7 mouse cellular contexts compared by ENCODE assay signal in genomic region chr9:110743456-110744323, GRCm38 (mm10). TPM values are rescaled to one million over a fixed set of nuclear protein-coding genes. Genes with fewer than 3 reads are reported as not detected.
DNase-seq lines count a peak whose midpoint lies in the region; ATAC-seq and TF ChIP-seq lines count a peak whose summit lies in the region.

No protein-coding gene starts in this region.

- H3K36me3 ChIP-seq in testis, adult 2 months (ENCODE audit: control insufficient read depth, insufficient read depth, low read length): no peaks in the 10 kb centered on the region
- H3K36me3 ChIP-seq in forebrain, embryonic 14.5 days (ENCODE audit: control insufficient read depth, insufficient read depth, low read length): no peaks in the 10 kb centered on the region

- no peak for TF ChIP-seq CTCF in testis, adult 2 months (IDR thresholded peaks at IDR 0.05; ENCODE audit: control insufficient read depth, insufficient read depth, insufficient replicate concordance, low read depth, low read length)

- H3K9ac ChIP-seq in forebrain, embryonic 14.5 days (ENCODE audit: low read length): peak overlapping the region; percentile 74

- H3K27me3 ChIP-seq in testis, adult 2 months (ENCODE audit: control insufficient read depth, insufficient read depth, low read length): peaks cover 5% of the 10 kb centered on the region; the same call in 1 of the 2 replicates
- peaks cover 33% of the 10 kb centered on the region for H3K27me3 ChIP-seq in forebrain, embryonic 14.5 days (replicated peaks; ENCODE audit: control insufficient read depth, insufficient read depth, low read length)

- WGBS in forebrain, embryonic 14.5 days: 2% methylated on average over 45 of the region's 63 CpGs

- no peak for DNase-seq in testis, postnatal 14 days (ENCODE audit: low spot score)
- DNase-seq in forebrain, embryonic 14.5 days (ENCODE audit: low spot score): peak; percentile 35
- DNase-seq in kidney, adult 9 months: peak; percentile 33
- DNase-seq in lung, postnatal 4 days: peak; percentile 51 to 70
- no peak for DNase-seq in T-cell, adult 2 months (ENCODE audit: low spot score)
- no peak for DNase-seq in frontal cortex, postnatal 25 days (ENCODE audit: low spot score in 2 of 2)

- peaks cover 3% of the 10 kb centered on the region for H3K4me1 ChIP-seq in testis, adult 2 months (ENCODE audit: control insufficient read depth, insufficient read depth, low read length)
- peaks cover 7% of the 10 kb centered on the region; the same call in 1 of the 2 replicates for H3K4me1 ChIP-seq in forebrain, embryonic 14.5 days (ENCODE audit: control insufficient read depth, insufficient read depth, low read length)

- H3K4me3 ChIP-seq in testis, adult 2 months (ENCODE audit: control insufficient read depth, low read depth, low read length): peak overlapping the region; percentile 59
- H3K4me3 ChIP-seq in forebrain, embryonic 14.5 days (ENCODE audit: low read depth, low read length): peak overlapping the region; percentile 55

- H3K27ac ChIP-seq in testis, adult 2 months (ENCODE audit: control insufficient read depth, insufficient read depth, low read depth, low read length): no peak overlapping the region
- no peak overlapping the region for H3K27ac ChIP-seq in forebrain, embryonic 14.5 days (ENCODE audit: low read depth, low read length)

- ATAC-seq in forebrain, embryonic 14.5 days: peak; percentile 40

- no peaks in the 10 kb centered on the region for H3K9me3 ChIP-seq in forebrain, embryonic 14.5 days (replicated peaks; ENCODE audit: control insufficient read depth, low read length)

- peak overlapping the region; percentile 95 for H3K4me2 ChIP-seq in forebrain, embryonic 14.5 days (ENCODE audit: low read length)

- TF ChIP-seq POLR2A in testis, adult 2 months (IDR thresholded peaks at IDR 0.05; ENCODE audit: control insufficient read depth, low read depth, low read length): no peak

RNA-seq across cellular contexts. Expression of gene Myl3, which starts 2.0 kb away (rescaled TPM):
- 0.90 TPM in 2 replicates for polyA plus RNA-seq in testis, adult 2 months (2012; rRNA removed)
- polyA plus RNA-seq in forebrain, embryonic 14.5 days (2014; fragmentation: Nextera tagmentation; extraction: Ambion mirVana): 0.33 TPM in 1 of 2 replicates, not detected in the other

RNA-seq across cellular contexts. Expression of gene Pth1r, which starts 3.3 kb away (rescaled TPM):
- polyA plus RNA-seq in testis, adult 2 months (2012; rRNA removed): 2.8 and 2.9 TPM in 2 replicates
- 4.0 and 4.7 TPM in 2 replicates for polyA plus RNA-seq in forebrain, embryonic 14.5 days (2014; fragmentation: Nextera tagmentation; extraction: Ambion mirVana)

RNA-seq across cellular contexts. Expression of gene Prss42, which starts 54.3 kb away (rescaled TPM):
- polyA plus RNA-seq in testis, adult 2 months (2012; rRNA removed): 68.5 and 85.7 TPM in 2 replicates
- not detected in 2 replicates for polyA plus RNA-seq in forebrain, embryonic 14.5 days (2014; fragmentation: Nextera tagmentation; extraction: Ambion mirVana)

Comparison
In these comparisons a context has a peak if more than half of its experiments do, and no peak if none do; other contexts are left out.
1. DNase-seq: peak in forebrain, embryonic 14.5 days (single experiment), kidney, adult 9 months (single experiment) and lung, postnatal 4 days (2 of 2); none in testis, postnatal 14 days (single experiment), T-cell, adult 2 months (single experiment) and frontal cortex, postnatal 25 days (0 of 2).
2. RNA of gene Prss42, which starts 54.3 kb away (polyA plus RNA-seq): 68.5 to 85.7 TPM in testis, adult 2 months; not detected in forebrain, embryonic 14.5 days; every median in the first group is over 10 times any median in the second.